Mouse (Mus musculus): Measurements from ENCODE around the gene Tspo2.

GRCm38 (mm10) chr17:48410299-48410785, 41.0 kb downstream of the Tspo2 start:
- TF ChIP-seq POLR2A (IDR thresholded peaks at IDR 0.05; ENCODE audit: low read depth, low read length) (no peak), CTCF (conservative IDR thresholded peaks at IDR 0.05; ENCODE audit: insufficient read depth, insufficient read length, low read depth, low read length) (no peak)
